Mouse (Mus musculus): ENCODE results near the gene Tspan15.

Gene Tspan15

GRCm38 (mm10) chr10:62230708-62231394, at the start of gene Tspan15:
Tspan15 (minus strand) TSS chr10:62231251.
- DNase-seq (ENCODE audit: low spot score) = peak; percentile 98

- no peak for DNase-seq (ENCODE audit: low spot score)
Observed at GRCm38 (mm10) chr10:62279671-62280070, 48.6 kb upstream of the Tspan15 start.

- DNase-seq (ENCODE audit: low spot score) = peak; percentile 29
Observed at GRCm38 (mm10) chr10:62279066-62279465, 48.0 kb upstream of the Tspan15 start.

GRCm38 (mm10) chr10:62277499-62278293, 46.6 kb upstream of the Tspan15 start:
- DNase-seq (ENCODE audit: low spot score) = no peak

GRCm38 (mm10) chr10:62275235-62275634, 44.2 kb upstream of the Tspan15 start:
- DNase-seq (ENCODE audit: low spot score) = peak; percentile 94

- DNase-seq (ENCODE audit: low spot score) = no peak
Observed at GRCm38 (mm10) chr10:62269278-62269677, 38.2 kb upstream of the Tspan15 start.

- no peak for DNase-seq (ENCODE audit: low spot score)
Observed at GRCm38 (mm10) chr10:62264299-62264698, 33.2 kb upstream of the Tspan15 start.

- DNase-seq (ENCODE audit: low spot score) = peak; percentile 97
Observed at GRCm38 (mm10) chr10:62261115-62261886, 30.2 kb upstream of the Tspan15 start.

- DNase-seq (ENCODE audit: low spot score) = no peak
Observed at GRCm38 (mm10) chr10:62258298-62258697, 27.2 kb upstream of the Tspan15 start.

GRCm38 (mm10) chr10:62252496-62253235, 21.6 kb upstream of the Tspan15 start:
- no peak for DNase-seq (ENCODE audit: low spot score)

GRCm38 (mm10) chr10:62252000-62252488, 21.0 kb upstream of the Tspan15 start, which contains the start of gene Tacr2:
Tacr2 (plus strand) TSS chr10:62252438.
- no peak for DNase-seq (ENCODE audit: low spot score)

- DNase-seq (ENCODE audit: low spot score) = no peak
Observed at GRCm38 (mm10) chr10:62247815-62248214, 16.8 kb upstream of the Tspan15 start.

GRCm38 (mm10) chr10:62247156-62247555, 16.1 kb upstream of the Tspan15 start:
- no peak for DNase-seq (ENCODE audit: low spot score)

GRCm38 (mm10) chr10:62244067-62244466, 13.0 kb upstream of the Tspan15 start:
- DNase-seq (ENCODE audit: low spot score) = no peak

GRCm38 (mm10) chr10:62242896-62243295, 11.8 kb upstream of the Tspan15 start:
- peak; percentile 79 for DNase-seq (ENCODE audit: low spot score)

GRCm38 (mm10) chr10:62242358-62242757, 11.3 kb upstream of the Tspan15 start:
- no peak for DNase-seq (ENCODE audit: low spot score)

GRCm38 (mm10) chr10:62239270-62239669, 8.2 kb upstream of the Tspan15 start:
- DNase-seq (ENCODE audit: low spot score) = no peak

- DNase-seq (ENCODE audit: low spot score) = no peak
Observed at GRCm38 (mm10) chr10:62238688-62239087, 7.6 kb upstream of the Tspan15 start.

- no peak for DNase-seq (ENCODE audit: low spot score)
Observed at GRCm38 (mm10) chr10:62237205-62237604, 6.2 kb upstream of the Tspan15 start.

GRCm38 (mm10) chr10:62236165-62236564, 5.1 kb upstream of the Tspan15 start:
- no peak for DNase-seq (ENCODE audit: low spot score)

GRCm38 (mm10) chr10:62231811-62232210, 760 bp upstream of the Tspan15 start:
- no peak for DNase-seq (ENCODE audit: low spot score)

- DNase-seq (ENCODE audit: low spot score) = no peak
Observed at GRCm38 (mm10) chr10:62231395-62231732, 313 bp upstream of the Tspan15 start.

All from retina, embryonic 14.5 days (tissue).